12 mouse cellular contexts compared by ENCODE assay signal in genomic region chr10:118781811-118782232, GRCm38 (mm10).
A peak's percentile ranks its signal among the peaks of the same experiment; 100 is the strongest.
DNase-seq lines count a peak whose midpoint lies in the region; ATAC-seq and TF ChIP-seq lines count a peak whose summit lies in the region.
"Had no signal": no experiment of that assay in that cellular context is flagged by ENCODE, and none has a peak within 500 bp of the region (broad histone marks: within the 10 kb centered on the region; RNA-seq: fewer than 3 reads in every experiment).

No protein-coding gene starts in this region.

- H3K9ac ChIP-seq in forebrain, embryonic 15.5 days (replicated peaks), result no peak overlapping the region
- H3K9ac ChIP-seq: limb, embryonic 12.5 days; midbrain, embryonic 13.5 days had no signal

- no peak overlapping the region for H3K4me3 ChIP-seq in forebrain, embryonic 15.5 days
- H3K4me3 ChIP-seq in forebrain, embryonic 10.5 days, result no peak overlapping the region
- H3K4me3 ChIP-seq in lung, adult 2 months (replicated peaks; ENCODE audit: extremely low read depth, low read depth, low read length), result no peak overlapping the region
- H3K4me3 ChIP-seq: limb, embryonic 12.5 days; midbrain, embryonic 13.5 days had no signal

- peak overlapping the region; percentile 70 for H3K27ac ChIP-seq in forebrain, embryonic 15.5 days (replicated peaks)
- no peak overlapping the region for H3K27ac ChIP-seq in forebrain, embryonic 10.5 days
- H3K27ac ChIP-seq: limb, embryonic 12.5 days; midbrain, embryonic 13.5 days had no signal

- H3K4me2 ChIP-seq in forebrain, embryonic 15.5 days (replicated peaks), result no peak overlapping the region
- H3K4me2 ChIP-seq: limb, embryonic 12.5 days; midbrain, embryonic 13.5 days had no signal

- H3K27me3 ChIP-seq in forebrain, embryonic 15.5 days, result no peaks in the 10 kb centered on the region
- no peaks in the 10 kb centered on the region for H3K27me3 ChIP-seq in forebrain, embryonic 10.5 days (ENCODE audit: poor library complexity, severe bottlenecking)
- H3K27me3 ChIP-seq: limb, embryonic 12.5 days; midbrain, embryonic 13.5 days had no signal

- peaks cover 4% of the 10 kb centered on the region; the same call in 1 of the 2 replicates for H3K4me1 ChIP-seq in forebrain, embryonic 15.5 days
- no peaks in the 10 kb centered on the region for H3K4me1 ChIP-seq in forebrain, embryonic 10.5 days
- H3K4me1 ChIP-seq in lung, adult 2 months (ENCODE audit: control insufficient read depth, insufficient read depth, low read length), result no peaks in the 10 kb centered on the region
- H3K4me1 ChIP-seq: limb, embryonic 12.5 days; midbrain, embryonic 13.5 days had no signal

- WGBS in forebrain, embryonic 15.5 days, result 49% methylated on average over 10 of the region's 10 CpGs
- 88% methylated on average over 10 of the region's 10 CpGs for WGBS in forebrain, embryonic 10.5 days
- WGBS in lung, adult 2 months, result 38% methylated on average over 10 of the region's 10 CpGs

- TF ChIP-seq POLR2A in lung, adult 2 months (IDR thresholded peaks at IDR 0.05; ENCODE audit: borderline replicate concordance, extremely low read depth, low read depth, low read length), result no peak

- H3K36me3 ChIP-seq in forebrain, embryonic 15.5 days, result no peaks in the 10 kb centered on the region
- H3K36me3 ChIP-seq in forebrain, embryonic 10.5 days (replicated peaks), result no peaks in the 10 kb centered on the region
- H3K36me3 ChIP-seq: limb, embryonic 12.5 days; midbrain, embryonic 13.5 days had no signal

- peak; percentile 75 for ATAC-seq in forebrain, embryonic 15.5 days (replicated peaks)
- ATAC-seq: midbrain, embryonic 13.5 days had no signal

- H3K9me3 ChIP-seq in forebrain, embryonic 15.5 days, result no peaks in the 10 kb centered on the region
- H3K9me3 ChIP-seq in forebrain, embryonic 10.5 days, result no peaks in the 10 kb centered on the region
- H3K9me3 ChIP-seq: limb, embryonic 12.5 days; midbrain, embryonic 13.5 days had no signal

- no peak for TF ChIP-seq CTCF in lung, adult 2 months (IDR thresholded peaks at IDR 0.05; ENCODE audit: insufficient read depth, low read length)

- DNase-seq in forebrain, embryonic 10.5 days (ENCODE audit: extremely low spot score, low spot score), result no peak
- DNase-seq in lung, postnatal 10 days, result peak; percentile 29
- no peak for DNase-seq in lung, adult 2 months
- DNase-seq in layer of hippocampus, adult 9-10 months (ENCODE audit: low spot score), result peak; percentile 15
- DNase-seq in right cerebral cortex, adult 2 months (ENCODE audit: low spot score in 2 of 2), result peak; percentile 60 to 62
- no peak for DNase-seq in urinary bladder, postnatal 4 days (ENCODE audit: low spot score in 2 of 2)
- no peak for DNase-seq in kidney, postnatal 25 days
- DNase-seq: cerebellum, adult 2 months; heart, postnatal 14 days had no signal

Comparison
In these comparisons a context has a peak if more than half of its experiments do, and no peak if none do; other contexts are left out.
1. DNase-seq: peak in lung, postnatal 10 days (single experiment), layer of hippocampus, adult 9-10 months (single experiment) and right cerebral cortex, adult 2 months (2 of 2); none in forebrain, embryonic 10.5 days (single experiment), lung, adult 2 months (single experiment), urinary bladder, postnatal 4 days (0 of 2) and kidney, postnatal 25 days (0 of 2).